Mouse (Mus musculus) brain, embryonic 14.5 days (tissue): ENCODE results near the gene Tbc1d2. TPM values are rescaled to one million over a fixed set of nuclear protein-coding genes. Genes with fewer than 3 reads are reported as not detected.
"Not testable (repeated sequence)": the region's sequence is repeated elsewhere in the genome, so short reads cannot be mapped to it uniquely, and the experiment has no call there.

ENCODE experiments used
- DNase-seq: peaks from one replicate; pipeline ENCODE4 v3.0.0-alpha.2; 2011; ENCODE audit warnings: low read depth
- CTCF ChIP-seq: fragments of 200-500 bp; IDR thresholded peaks from 2 replicates; pipeline ENCODE4 v1.5.1; 2012; ENCODE audit warnings: inconsistent platforms, mild to moderate bottlenecking, moderate library complexity, borderline replicate concordance; ENCODE audit not compliant: insufficient read depth, insufficient read length; ENCODE audit errors: extremely low read depth
- POLR2A ChIP-seq: fragments of 200-500 bp; IDR thresholded peaks from 2 replicates; pipeline ENCODE4 v1.6.1; 2012; ENCODE audit warnings: mild to moderate bottlenecking, inconsistent platforms, borderline replicate concordance; ENCODE audit not compliant: poor library complexity, insufficient read depth, insufficient read length, severe bottlenecking; ENCODE audit errors: extremely low read depth
- polyA plus RNA-seq: library from polyadenylated mRNA; depleted of rRNA; stranded (reverse); fragments of >200 nt; gene quantifications from 2 replicates; pipeline ENCODE4 v1.2.3, GENCODE M21; 2012

Tbc1d2 gene
- polyA plus RNA-seq, 1 experiment = 1.4 TPM

GRCm38 (mm10) chr4:46589151-46589550 is 60.9 kb downstream of the Tbc1d2 start:
- no peak for TF ChIP-seq POLR2A
- DNase-seq = no peak

- TF ChIP-seq CTCF (no peak), POLR2A (no peak)
- DNase-seq = no peak
Measured at GRCm38 (mm10) chr4:46586473-46586872, 63.5 kb downstream of the Tbc1d2 start.

GRCm38 (mm10) chr4:46585811-46586190 is 64.2 kb downstream of the Tbc1d2 start:
- TF ChIP-seq CTCF (no peak), POLR2A (no peak)
- DNase-seq = no peak

- TF ChIP-seq POLR2A = no peak
- TF ChIP-seq CTCF = no peak
- DNase-seq = no peak
Measured at GRCm38 (mm10) chr4:46585041-46585810, 64.8 kb downstream of the Tbc1d2 start.

GRCm38 (mm10) chr4:46584536-46584935 is 65.5 kb downstream of the Tbc1d2 start:
- DNase-seq = not testable (repeated sequence)

GRCm38 (mm10) chr4:46584084-46584483 is 65.9 kb downstream of the Tbc1d2 start:
- not testable (repeated sequence) for DNase-seq

- not testable (repeated sequence) for DNase-seq
Measured at GRCm38 (mm10) chr4:46582024-46582423, 68.0 kb downstream of the Tbc1d2 start.

- not testable (repeated sequence) for DNase-seq
Measured at GRCm38 (mm10) chr4:46581577-46581976, 68.4 kb downstream of the Tbc1d2 start.

GRCm38 (mm10) chr4:46580799-46581243 is 69.2 kb downstream of the Tbc1d2 start:
- DNase-seq = not testable (repeated sequence)

- DNase-seq = not testable (repeated sequence)
Measured at GRCm38 (mm10) chr4:46578796-46579346, 71.1 kb downstream of the Tbc1d2 start.

GRCm38 (mm10) chr4:46578228-46578627 is 71.8 kb downstream of the Tbc1d2 start:
- TF ChIP-seq CTCF = no peak
- no peak for TF ChIP-seq POLR2A

GRCm38 (mm10) chr4:46575509-46576284 is 74.3 kb downstream of the Tbc1d2 start:
- not testable (repeated sequence) for DNase-seq

More at GRCm38 (mm10) chr4:46578228-46578627, 71.8 kb downstream of the Tbc1d2 start:
- no peak for DNase-seq

- DNase-seq = no peak
- TF ChIP-seq CTCF (no peak), POLR2A (no peak)
Measured at GRCm38 (mm10) chr4:46574841-46575240, 75.2 kb downstream of the Tbc1d2 start.
